Mouse (Mus musculus) CD4-positive, CD25-positive, alpha-beta regulatory T cell, adult 2 months (primary cell): Measurements from ENCODE around the gene Ralgapa2.
A peak's percentile ranks its signal among the peaks of the same experiment; 100 is the strongest.

Source experiments
- DNase-seq: peaks from one replicate; pipeline ENCODE4 v3.0.0-alpha.2; 2012; ENCODE audit warnings: low read depth, low spot score

The Ralgapa2 gene

DNA sequence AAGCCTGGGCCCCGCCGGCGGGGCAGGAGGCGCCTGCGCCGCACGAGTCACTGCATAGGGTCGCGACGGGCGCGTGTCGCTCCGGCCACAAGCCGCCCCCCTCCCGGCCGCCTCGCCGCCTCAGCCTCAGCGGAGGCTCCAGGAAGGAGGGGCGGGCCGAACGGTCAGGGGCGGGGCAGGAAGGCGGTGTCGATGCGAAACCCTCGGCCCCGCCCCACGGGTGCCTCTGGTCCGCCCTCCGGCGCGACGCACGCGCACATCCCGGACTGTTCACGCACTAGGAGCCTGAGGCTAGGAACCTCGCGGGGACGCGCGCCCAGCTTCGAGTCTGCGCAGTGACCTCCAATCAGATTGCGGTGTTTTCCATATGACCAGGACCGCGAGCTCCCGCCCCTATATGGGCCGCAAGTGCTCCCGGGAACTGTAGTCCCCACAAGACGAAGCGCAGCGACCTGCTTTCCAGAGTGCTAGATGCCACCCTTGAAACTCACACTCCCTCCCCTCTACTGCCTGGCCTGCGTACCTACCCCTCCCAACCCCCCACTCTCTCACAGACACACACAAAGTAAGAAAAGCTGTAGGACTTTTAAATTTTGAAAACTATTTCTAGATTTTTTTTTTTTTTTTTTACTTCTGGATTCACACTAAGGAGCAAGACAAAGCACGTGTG lies at the start of gene Ralgapa2:
Gene Ralgapa2 (minus strand): TSS at position 434 of the 670 bp plus-strand sequence.
- peak; percentile 100 for DNase-seq

DNA sequence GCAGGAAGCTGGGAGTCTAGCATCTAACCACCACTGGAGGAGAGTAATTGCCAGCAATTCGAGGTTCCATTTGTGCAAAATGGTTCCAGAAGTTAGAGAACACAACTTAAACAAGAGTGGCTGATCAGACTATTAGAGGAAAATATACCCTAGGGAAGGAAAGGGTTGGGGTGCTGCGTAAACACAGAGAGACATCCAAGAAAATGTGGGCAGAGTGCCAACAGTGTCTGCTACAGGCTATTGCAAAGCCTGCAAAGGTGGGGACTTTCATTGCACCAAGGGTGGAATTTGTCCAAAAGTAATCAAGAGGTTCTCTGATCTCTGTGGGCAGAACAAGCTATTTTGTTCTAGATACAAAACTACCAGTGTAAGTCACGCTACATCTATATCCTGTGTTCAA lies 49.4 kb upstream of the Ralgapa2 start:
- no peak for DNase-seq

DNA sequence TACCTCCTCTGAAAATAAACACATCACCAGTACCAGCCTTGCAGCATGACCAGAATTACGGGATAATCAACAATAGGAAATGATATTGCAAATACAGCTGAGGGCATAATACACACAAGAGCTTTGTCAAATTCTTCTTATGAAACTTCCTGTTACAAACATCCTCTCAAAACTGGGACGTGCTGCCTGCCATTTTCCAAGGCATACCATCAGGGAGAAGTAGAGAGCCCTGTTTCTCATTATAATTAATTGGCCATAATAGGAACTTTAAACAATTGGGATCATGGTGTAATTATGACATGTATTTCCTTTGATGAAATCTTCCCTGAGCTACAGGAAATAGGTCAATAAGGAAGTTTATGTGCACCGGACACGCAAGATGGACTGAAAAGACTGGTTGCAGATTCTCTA lies 48.5 kb upstream of the Ralgapa2 start:
- DNase-seq: no peak

DNA sequence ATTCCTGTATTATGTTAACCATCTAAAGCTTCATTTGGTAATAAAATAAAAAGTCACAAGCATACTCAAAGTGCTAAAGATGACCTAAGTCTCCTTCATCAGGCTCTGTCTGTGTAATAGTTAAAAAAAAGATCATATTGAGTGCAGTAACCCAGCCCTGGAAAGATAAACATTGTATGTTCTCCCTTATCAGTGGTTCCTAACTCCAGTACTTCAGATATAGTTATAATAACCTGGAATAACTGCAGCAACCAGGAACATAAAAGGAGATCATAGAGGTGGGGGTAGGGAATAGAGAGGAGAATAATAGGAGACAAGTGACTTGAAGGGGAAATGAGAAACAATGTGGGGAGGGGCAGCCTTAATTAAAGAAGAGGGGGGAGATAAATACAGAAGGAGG lies 44.0 kb upstream of the Ralgapa2 start:
- no peak for DNase-seq

DNA sequence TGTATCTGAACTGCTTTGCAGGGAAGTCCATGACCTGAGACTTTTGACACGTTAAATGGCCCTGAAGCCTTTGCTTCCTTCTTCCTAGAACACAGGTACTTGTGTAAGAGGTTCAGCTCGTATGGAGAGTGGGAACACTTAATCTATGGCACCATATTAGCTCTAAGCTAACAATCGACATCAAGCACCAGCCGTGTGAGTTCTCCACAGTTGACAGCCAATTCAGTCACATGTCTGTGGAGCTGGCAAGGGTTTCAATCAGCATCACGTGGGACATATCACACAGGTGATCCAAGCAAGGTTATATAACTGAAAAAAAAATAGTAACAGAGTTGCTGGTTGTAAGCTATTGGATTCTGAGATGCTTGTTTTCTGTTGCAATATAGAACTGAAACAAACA lies 43.2 kb upstream of the Ralgapa2 start:
- no peak for DNase-seq

DNA sequence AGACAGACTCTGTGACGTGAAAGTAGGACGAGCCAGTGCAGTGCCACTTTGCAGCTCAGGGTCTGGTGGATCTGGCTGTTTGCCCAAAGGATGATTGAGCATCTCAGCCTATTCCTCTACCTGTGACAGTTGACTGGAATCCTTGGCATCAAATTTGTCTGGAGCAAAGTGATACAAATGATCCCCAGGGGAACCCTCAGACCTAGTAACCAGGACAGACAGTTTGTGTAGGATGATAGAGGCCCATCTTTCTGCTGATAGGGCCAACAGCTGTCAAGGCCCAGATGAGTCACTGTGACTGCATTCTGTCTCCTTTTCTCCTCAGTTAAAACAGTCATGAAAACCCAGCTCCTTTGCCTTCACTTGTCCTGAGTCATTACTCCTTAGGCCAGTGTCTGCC lies 41.6 kb upstream of the Ralgapa2 start:
- DNase-seq: no peak

DNA sequence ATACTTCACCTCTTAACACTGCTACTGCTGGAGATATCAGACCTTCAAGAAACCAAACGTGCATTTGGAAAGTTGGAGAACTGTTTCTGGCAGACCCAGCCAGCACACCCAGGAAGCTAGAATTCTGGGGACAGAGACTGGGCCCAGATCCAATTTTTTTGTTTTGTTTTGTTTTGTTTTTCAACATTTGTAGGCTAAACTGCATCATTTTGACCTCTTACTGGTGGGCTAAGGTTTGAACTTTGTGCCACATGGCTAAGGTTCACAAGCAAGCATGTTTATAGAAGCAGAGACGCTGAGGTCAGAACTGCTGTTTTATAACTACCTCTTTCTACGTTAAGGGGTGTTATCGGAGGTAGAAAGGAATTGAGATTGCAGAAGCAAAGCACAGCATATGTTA lies 39.7 kb upstream of the Ralgapa2 start:
- no peak for DNase-seq

DNA sequence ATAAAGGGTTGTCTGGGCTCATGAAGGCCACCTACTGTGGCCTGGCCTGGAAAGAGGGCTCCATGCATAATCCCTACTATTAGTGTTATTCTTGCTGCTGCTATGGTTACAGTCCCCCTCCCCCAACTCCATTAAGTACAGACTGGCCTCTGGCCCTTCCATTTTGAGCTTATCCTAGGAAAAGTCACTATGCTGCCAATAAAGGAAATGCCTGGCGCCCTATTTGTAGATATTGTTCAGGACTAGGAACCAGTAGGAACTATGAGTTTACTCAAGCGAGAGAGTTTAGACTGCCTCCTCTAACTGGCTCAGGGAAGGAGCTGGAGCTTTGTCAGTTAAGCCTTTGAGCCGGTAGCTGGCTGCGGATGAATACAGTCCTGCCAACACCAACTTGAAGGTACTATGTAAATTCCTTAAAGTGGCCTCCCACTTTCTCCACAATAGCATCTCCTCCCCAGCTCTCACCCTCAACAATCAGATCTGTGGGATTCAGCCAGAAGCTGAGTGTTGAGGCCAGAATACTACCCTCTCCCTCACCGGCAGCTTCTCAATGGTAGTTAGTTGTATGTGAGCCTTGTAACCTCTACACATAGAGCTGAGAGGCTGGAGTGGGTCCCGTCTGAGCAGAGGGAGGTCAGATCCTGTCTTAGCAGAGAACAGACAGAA lies 37.1 kb upstream of the Ralgapa2 start:
- DNase-seq: no peak

DNA sequence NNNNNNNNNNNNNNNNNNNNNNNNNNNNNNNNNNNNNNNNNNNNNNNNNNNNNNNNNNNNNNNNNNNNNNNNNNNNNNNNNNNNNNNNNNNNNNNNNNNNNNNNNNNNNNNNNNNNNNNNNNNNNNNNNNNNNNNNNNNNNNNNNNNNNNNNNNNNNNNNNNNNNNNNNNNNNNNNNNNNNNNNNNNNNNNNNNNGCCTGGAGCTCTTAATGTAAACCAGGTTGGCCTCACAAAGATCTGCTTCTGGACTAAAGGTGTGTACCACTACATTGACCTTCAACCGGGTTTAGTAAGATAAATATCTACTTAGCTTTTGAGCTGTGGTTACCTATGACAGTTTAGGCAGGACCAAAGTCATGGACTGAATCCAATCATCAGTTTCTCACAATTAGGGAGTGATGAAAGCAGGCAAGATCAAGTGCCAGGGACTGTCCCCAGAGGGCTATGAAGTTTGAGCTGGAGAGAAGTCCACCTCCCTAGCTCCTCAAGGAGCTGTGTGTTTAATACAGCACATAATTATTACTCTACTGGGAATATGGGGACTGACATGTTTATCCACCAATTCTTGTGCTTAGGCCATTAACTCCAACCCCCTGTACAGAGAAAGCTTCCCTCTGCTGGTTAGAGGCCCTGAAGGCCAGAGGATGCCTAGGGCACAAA lies 32.1 kb upstream of the Ralgapa2 start:
- DNase-seq: no peak

DNA sequence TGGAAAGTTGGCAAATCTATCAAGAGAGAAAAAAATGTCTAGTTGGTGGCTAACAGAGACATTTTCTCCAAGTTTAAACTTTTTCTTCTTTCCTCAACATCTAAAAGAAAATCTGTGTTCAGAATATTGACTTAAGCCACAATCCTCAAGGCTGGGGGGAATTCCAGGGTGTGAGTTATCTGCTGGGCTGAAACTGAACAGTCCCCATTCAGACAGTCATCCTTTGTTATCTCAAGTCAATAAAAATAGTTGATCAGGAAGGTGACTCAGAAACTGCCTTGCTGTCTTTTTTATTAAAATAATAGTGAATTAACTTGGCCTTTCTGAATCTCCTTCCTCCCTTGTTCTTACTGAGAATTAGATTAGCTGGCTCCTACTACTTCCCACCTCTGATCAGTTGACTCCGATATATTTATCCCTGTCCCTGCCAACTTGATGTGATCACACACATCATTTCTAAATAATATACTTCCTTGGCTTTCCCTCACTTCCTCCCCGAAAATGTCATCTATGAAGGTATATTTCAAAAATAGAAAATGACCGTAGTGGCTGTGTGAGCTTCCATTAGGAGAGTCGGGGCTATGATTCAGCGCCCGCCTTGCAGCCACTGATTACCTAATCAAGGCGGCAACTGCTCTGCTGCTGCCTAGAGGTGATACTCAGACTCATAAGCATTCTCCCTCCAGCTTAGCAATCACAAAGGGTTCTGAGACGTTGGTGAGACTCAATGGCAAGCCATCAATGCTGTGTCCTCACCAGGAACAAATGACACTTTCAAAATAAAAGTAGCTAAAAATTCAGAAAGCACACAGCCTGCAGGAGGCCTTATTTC lies 21.2 kb upstream of the Ralgapa2 start:
- DNase-seq: no peak

DNA sequence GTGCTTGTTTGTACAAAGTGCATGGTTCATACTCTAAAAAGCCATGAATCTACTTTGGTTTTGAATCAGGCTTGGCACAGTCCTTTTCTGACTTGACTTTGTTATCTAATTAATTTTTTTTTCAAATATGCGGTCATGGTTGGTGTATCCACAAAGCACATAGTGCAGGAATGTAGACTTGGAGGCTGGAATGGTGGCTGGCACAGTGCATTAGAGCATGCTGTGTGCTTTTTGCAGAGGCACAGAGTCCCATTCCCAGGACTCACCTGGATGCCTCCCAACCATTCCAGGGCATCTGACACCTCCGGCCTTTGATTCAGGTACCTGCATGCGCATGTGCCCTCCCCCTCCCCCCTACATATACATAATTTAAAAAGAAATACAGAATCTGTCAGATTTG lies 20.3 kb upstream of the Ralgapa2 start:
- no peak for DNase-seq

DNA sequence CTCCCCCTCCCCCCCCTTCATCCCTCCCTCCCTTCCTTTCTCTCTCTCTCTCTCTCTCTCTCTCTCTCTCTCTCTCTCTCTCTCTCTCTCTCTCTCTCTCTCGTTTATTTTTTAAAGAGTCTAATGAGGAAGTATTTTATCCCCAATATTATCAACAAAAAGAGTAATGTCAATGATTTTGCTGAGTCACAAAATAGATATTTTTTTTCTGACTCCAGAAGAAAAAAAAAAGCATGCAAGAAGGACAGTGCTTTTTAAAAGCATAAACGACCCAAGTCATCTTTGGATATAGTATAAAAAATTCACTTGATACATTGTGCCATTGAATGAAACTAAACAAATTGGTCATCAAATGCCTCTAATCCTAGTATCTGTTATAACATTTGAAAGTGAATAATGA lies 13.3 kb upstream of the Ralgapa2 start:
- DNase-seq: no peak

DNA sequence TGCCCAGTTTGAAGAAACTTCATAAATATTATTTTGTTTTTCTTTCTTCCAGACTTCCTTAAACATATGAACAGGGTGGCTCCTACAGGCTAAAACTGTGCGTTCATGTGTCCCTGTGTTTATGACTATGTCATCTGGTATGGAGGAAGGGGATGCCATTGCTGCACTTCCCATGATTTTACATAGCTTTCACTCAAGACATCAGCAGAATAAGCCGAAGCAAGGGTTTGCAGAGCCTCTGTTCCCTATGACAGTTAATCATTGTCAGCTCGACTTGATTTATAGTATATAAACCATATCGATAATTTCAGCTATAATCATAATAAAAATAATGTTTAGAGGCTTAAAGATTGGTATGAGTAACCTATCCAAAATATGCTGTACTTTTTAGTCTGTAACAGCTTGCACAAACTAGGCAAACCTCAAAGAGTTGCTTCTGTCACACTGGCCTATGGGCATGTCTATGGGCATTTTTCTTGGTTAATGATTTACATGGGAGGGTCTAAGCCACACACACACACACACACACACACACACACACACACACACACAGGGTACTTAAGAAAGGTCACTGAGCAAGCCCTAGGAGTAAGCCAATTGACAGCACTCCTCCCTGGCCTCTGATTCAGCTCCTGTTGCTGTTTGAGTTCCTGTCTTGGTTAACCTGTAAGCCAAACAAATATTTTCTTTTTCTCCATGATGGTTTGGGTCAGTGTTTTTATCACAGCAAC lies 12.7 kb upstream of the Ralgapa2 start:
- DNase-seq: no peak

DNA sequence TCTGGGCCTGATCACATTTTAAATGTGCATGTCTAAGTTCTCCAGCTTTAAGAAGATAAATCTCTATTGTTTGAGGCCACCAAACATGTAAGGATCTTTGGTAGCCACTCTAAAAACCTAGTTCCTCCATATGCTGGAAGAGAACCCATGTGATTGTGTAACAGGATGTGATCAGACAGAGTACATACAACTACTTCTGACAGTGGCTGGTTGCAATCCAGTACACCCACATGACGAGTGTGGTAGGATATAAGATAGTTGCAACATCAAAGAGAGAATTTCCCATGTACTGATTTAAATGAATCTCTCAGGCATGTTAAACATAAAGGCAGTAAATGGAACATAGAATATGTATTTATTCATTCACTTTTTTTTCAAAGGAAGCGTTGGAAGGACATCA lies 4.8 kb upstream of the Ralgapa2 start:
- peak; percentile 23 for DNase-seq

DNA sequence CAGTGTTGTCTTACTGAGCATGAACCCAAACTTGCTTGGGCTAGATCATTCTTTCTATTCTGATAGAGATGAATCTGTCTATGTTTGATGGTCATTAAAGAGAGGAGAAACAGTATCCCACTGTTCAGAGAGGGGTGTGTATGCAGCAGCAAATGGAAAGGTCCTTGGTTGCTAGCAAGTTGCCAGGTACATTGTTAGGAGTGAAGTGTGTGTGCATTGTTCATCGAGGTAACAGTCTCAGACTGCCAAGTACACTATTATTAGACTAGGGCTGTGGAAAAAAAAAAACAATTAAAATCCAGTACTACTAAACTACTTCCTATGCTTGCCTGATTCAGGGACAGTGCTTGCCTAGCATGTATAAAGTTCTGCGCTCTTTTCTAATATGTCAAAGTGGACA lies 2.9 kb upstream of the Ralgapa2 start:
- DNase-seq: no peak

DNA sequence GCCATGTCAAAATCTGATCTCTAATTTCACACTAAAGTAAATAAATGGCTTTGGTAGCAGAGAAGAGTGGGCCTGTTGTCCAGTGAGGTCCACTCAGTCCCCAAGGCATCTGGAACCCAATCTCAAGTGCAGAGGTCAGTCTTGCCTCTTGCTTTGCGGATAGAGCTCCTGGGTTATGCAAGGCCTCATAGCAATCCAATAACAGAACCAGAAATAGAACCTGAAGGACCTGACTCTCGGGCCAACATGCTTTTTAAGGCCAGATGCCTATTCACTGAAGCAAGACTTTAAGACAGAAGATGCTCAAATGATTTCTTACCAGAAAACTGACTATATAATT lies 407 bp upstream of the Ralgapa2 start:
- no peak for DNase-seq

DNA sequence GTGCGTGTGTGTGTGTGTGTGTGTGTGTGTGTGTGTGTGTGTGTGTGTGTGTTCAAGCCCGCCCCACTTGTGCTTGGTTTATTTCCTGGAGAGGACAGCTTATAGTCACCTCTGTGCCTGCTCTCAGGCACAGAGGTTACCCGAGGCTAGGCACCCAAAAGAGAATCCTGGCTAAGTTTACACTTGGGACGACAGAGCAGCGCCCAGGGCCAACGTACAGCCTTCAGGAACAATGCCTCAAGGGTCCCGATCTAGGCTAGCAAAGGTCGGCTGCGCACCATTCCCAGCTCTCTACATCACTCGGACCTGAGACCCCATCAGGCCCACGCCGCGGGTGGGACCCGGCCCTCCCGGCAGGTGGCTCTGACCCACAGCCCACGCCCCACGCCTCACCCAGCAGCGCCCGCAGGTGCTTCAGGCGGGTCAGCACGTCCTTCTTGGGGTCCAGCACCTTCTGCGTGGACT lies 711 bp downstream of the Ralgapa2 start:
- peak; percentile 67 for DNase-seq

DNA sequence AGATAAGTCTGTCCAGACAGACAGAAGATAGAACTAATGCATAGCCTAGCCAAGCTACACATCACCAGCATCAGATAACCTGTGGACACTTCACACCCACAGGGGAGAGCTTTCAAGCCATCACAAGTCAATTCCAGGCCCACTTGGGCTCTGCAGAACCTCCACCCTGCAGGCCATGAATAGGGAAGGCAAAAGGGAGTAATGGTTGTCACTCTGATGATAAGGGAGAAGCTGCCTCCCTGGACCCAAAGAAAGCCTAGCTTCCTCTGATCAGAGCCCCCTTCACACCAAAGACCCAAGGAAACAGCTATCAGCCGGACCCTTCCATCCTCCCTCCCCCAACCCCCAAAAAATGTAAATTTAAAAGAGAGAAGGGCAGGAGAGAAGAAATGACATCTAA lies 1.4 kb downstream of the Ralgapa2 start:
- DNase-seq: peak; percentile 11

DNA sequence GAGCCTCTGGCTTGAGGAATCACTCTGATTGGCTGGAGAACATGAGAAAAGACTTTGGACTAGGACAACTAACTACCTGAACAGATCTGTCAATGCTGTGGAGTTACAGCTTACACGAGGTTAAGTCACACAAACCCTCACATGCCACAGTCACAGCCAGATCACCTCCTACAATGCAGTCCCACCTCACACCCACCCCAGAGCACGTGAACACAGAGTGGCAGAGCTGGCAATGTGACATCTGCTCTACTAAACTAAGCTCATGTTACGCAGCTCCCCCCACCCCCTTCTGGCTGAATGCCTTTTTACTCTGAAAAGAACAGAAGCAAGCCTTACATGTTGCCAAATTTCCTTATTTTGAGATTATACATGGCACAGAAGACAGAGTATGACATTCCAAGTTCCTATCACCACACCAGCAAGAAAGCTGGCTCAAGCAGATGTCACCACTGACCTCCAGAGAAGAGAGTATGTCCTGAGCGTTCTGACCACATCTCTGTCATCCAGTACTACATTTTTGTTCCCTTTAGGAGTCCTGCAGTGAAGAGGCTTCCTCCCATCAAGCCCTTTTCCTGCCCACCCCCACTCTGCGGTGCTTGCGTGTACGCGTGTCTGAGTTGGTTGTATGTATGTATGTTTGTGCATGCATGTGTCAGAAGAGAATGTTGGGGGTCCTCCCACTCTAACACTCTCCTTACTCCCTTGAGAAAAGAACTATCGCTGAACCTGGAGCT lies 9.4 kb downstream of the Ralgapa2 start:
- DNase-seq: no peak

DNA sequence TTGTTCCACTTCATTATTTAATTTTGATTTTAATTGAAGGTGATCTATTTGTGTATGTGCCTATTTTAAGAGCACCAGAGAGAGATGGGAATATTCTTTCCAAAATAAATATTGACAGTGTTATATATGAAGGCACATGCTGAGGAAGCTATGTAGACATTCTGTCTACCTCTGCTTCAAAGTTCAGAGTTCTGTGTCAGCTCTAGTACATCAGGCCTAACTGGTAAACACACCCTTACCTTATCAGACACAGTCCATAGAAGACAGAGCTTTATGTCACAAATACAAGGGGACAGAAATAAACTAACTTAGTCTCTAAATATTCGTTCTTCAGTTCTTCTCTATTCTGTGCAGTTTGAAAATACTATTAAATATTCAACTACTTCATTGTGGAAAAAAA lies 12.1 kb downstream of the Ralgapa2 start:
- no peak for DNase-seq

DNA sequence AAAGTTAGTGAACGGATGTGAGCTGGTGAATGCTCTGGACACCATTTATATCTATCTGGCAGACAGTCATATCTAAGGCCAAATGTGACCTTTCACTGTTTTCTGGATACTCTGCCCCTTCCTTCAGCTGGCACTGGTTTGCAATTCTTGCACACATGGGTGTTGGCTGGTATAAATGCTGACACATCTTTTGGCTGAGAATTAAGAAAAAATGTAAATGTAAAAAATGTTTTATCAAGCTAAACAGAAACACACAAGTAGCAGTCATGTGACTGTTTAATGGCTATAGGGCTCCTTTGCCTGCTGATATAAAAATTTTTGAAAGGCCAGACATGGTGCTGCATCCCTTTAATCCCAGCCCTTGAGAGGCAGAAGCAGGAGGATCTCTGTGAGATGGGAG lies 13.0 kb downstream of the Ralgapa2 start:
- no peak for DNase-seq
